Mouse (Mus musculus): ENCODE results near the gene Wdr47.
"Not testable (repeated sequence)": the region's sequence is repeated elsewhere in the genome, so short reads cannot be mapped to it uniquely, and the experiment has no call there.

The Wdr47 gene

GRCm38 (mm10) chr3:108590786-108591529, at the start of gene Wdr47:
Wdr47 (plus strand) TSS chr3:108591279.
- DNase-seq (ENCODE audit: extremely low read depth, insufficient read length, low spot score) = peak; percentile 98

GRCm38 (mm10) chr3:108542299-108542698, 48.8 kb upstream of the Wdr47 start:
- DNase-seq (ENCODE audit: extremely low read depth, insufficient read length, low spot score) = no peak

GRCm38 (mm10) chr3:108554111-108554561, 36.9 kb upstream of the Wdr47 start:
- no peak for DNase-seq (ENCODE audit: extremely low read depth, insufficient read length, low spot score)

- DNase-seq (ENCODE audit: extremely low read depth, insufficient read length, low spot score) = peak; percentile 82
Observed at GRCm38 (mm10) chr3:108554587-108555312, 36.3 kb upstream of the Wdr47 start.

GRCm38 (mm10) chr3:108557888-108558287, 33.2 kb upstream of the Wdr47 start:
- DNase-seq (ENCODE audit: extremely low read depth, insufficient read length, low spot score) = no peak

GRCm38 (mm10) chr3:108562133-108562730, 28.8 kb upstream of the Wdr47 start, which contains the start of gene Tmem167b:
Tmem167b (minus strand) TSS chr3:108562466.
- DNase-seq (ENCODE audit: extremely low read depth, insufficient read length, low spot score) = peak; percentile 93

GRCm38 (mm10) chr3:108562777-108563271, 28.3 kb upstream of the Wdr47 start:
- DNase-seq (ENCODE audit: extremely low read depth, insufficient read length, low spot score) = peak; percentile 22

GRCm38 (mm10) chr3:108563309-108563708, 27.8 kb upstream of the Wdr47 start:
- peak; percentile 57 for DNase-seq (ENCODE audit: extremely low read depth, insufficient read length, low spot score)

- DNase-seq (ENCODE audit: extremely low read depth, insufficient read length, low spot score) = peak; percentile 21
Observed at GRCm38 (mm10) chr3:108567990-108568877, 22.8 kb upstream of the Wdr47 start.

- not testable (repeated sequence) for DNase-seq (ENCODE audit: extremely low read depth, insufficient read length, low spot score)
Observed at GRCm38 (mm10) chr3:108569636-108570035, 21.4 kb upstream of the Wdr47 start.

- no peak for DNase-seq (ENCODE audit: extremely low read depth, insufficient read length, low spot score)
Observed at GRCm38 (mm10) chr3:108570813-108571212, 20.3 kb upstream of the Wdr47 start.

GRCm38 (mm10) chr3:108571443-108572294, 19.4 kb upstream of the Wdr47 start, which contains the start of gene Taf13:
Taf13 (plus strand) TSS chr3:108571698.
- DNase-seq (ENCODE audit: extremely low read depth, insufficient read length, low spot score) = peak; percentile 95

- peak; percentile 15 for DNase-seq (ENCODE audit: extremely low read depth, insufficient read length, low spot score)
Observed at GRCm38 (mm10) chr3:108572309-108573010, 18.6 kb upstream of the Wdr47 start.

- no peak for DNase-seq (ENCODE audit: extremely low read depth, insufficient read length, low spot score)
Observed at GRCm38 (mm10) chr3:108574018-108574417, 17.1 kb upstream of the Wdr47 start.

GRCm38 (mm10) chr3:108584580-108584979, 6.5 kb upstream of the Wdr47 start:
- DNase-seq (ENCODE audit: extremely low read depth, insufficient read length, low spot score) = no peak

- no peak for DNase-seq (ENCODE audit: extremely low read depth, insufficient read length, low spot score)
Observed at GRCm38 (mm10) chr3:108588446-108588845, 2.6 kb upstream of the Wdr47 start.

- no peak for DNase-seq (ENCODE audit: extremely low read depth, insufficient read length, low spot score)
Observed at GRCm38 (mm10) chr3:108591530-108592522, 747 bp downstream of the Wdr47 start.

Measured in 3134 (cell line).